Mouse (Mus musculus) midbrain, postnatal 0 days (tissue): ENCODE measurements at regions not wholly inside any gene's neighbourhood (a gene's known extent, or its start where the extent isn't known, plus 50 kb on each side); places are given as distances from the start of the nearest gene placed in this dataset.

Experiments used
- ATAC-seq: fragments of 200-750 bp; cut with Nextera tagmentation; 2 replicates; pipeline ENCODE4 v1.8.0; 2017; ENCODE audit warnings: moderate number of reproducible peaks, mild to moderate bottlenecking, moderate TSS enrichment, moderate library complexity; ENCODE audit not compliant: low FRiP score
- DNase-seq: peaks from one replicate; pipeline ENCODE4 v3.0.0-alpha.2; 2015; ENCODE audit warnings: low spot score
- H3K27ac ChIP-seq: fragments of 300-500 bp; sonication (generic); 2 replicates; pipeline ENCODE4 v1.5.1; 2014; ENCODE audit warnings: low read depth, mild to moderate bottlenecking, low read length, mixed read lengths
- H3K27me3 ChIP-seq: fragments of 300-500 bp; sonication (generic); 2 replicates; pipeline ENCODE4 v1.6.1; 2014; ENCODE audit warnings: low read length, control low read depth, mixed read lengths; ENCODE audit not compliant: insufficient read depth
- H3K36me3 ChIP-seq: fragments of 300-500 bp; sonication (generic); 2 replicates; pipeline ENCODE4 v1.6.1; 2014; ENCODE audit warnings: low read length, control low read depth, mixed read lengths; ENCODE audit not compliant: insufficient read depth
- H3K4me1 ChIP-seq: fragments of 300-500 bp; sonication (generic); 2 replicates; pipeline ENCODE4 v1.6.1; 2014; ENCODE audit warnings: mild to moderate bottlenecking, control low read depth, antibody characterized with exemption, low read length, mixed read lengths; ENCODE audit not compliant: insufficient read depth
- H3K4me2 ChIP-seq: fragments of 300-500 bp; sonication (generic); 2 replicates; pipeline ENCODE4 v1.6.1; 2014; ENCODE audit warnings: low read depth, mild to moderate bottlenecking, low read length, mixed read lengths; ENCODE audit not compliant: poor library complexity, severe bottlenecking
- H3K4me3 ChIP-seq: fragments of 300-500 bp; sonication (generic); 2 replicates; pipeline ENCODE4 v1.5.1; 2014; ENCODE audit warnings: low read depth, mild to moderate bottlenecking, low read length, moderate library complexity
- H3K9ac ChIP-seq: fragments of 300-500 bp; sonication (generic); replicated peaks from 2 replicates; pipeline ENCODE4 v1.6.1; 2014; ENCODE audit warnings: mild to moderate bottlenecking, low read length, moderate library complexity, mixed read lengths; ENCODE audit not compliant: poor library complexity, severe bottlenecking
- H3K9me3 ChIP-seq: fragments of 300-500 bp; sonication (generic); 2 replicates; pipeline ENCODE4 v1.6.1; 2016; ENCODE audit warnings: low read length, control low read depth
- CTCF ChIP-seq: IDR thresholded peaks from 2 replicates; pipeline ENCODE4 v1.5.1; 2016; ENCODE audit warnings: antibody characterized with exemption, mild to moderate bottlenecking
- WGBS: fragments of 180-500 bp; shearing (Covaris S2); extraction: QIAGEN DNeasy Blood & Tissue Kit; methylation state at CpG from one replicate; pipeline ENCODE4 v1.1.7; 2014; 5-methylcytosine and 5-hydroxymethylcytosine counted together

DNA sequence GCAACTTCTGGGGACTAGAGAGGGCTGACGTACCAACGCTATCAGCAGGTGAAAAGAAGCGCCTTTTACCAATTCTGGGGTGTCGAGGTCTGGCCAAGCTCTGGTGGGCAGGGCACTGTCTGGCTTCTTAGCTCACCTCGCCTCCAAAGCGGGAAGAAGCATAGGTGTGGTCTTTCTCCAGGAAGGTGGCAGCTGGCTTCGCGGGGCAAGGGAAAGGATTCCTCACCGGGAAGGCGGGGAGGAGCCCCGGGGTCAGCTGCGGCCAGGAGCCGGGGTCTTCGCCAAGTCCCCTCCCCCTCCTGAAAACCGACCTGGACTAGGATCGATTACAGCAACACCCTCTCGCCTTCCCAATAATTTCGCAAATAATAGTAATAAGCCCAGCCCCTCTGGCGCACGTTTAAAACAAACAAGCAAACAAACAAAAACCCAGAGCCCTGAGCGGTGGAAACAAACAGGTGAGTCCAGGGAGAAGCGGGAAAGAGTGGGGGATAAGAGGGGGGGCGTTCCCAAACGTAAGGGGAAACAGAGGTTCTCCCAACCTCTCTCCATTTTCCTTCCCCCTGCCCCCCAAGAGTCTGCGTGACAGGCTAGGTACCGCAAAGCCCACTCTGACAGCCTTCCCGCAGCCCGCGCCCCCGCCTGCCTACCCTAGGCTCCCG is 63.5 kb upstream of the Ak4 start:
- Histone ChIP-seq H3K9ac (peak overlapping the region; percentile 95), H3K4me3 (peak overlapping the region; percentile 94), H3K4me1 (peaks cover 5% of the 10 kb centered on the region; the same call in 1 of the 2 replicates), H3K27me3 (no peaks in the 10 kb centered on the region), H3K27ac (peak overlapping the region; percentile 93), H3K9me3 (no peaks in the 10 kb centered on the region), H3K36me3 (no peaks in the 10 kb centered on the region), H3K4me2 (peak overlapping the region; percentile 98)
- peak; percentile 16 for DNase-seq
- peak; percentile 3; the same call in 1 of the 2 replicates for ATAC-seq
- TF ChIP-seq CTCF, result no peak
- under 1% methylated on average over 27 of the region's 31 CpGs for WGBS

DNA sequence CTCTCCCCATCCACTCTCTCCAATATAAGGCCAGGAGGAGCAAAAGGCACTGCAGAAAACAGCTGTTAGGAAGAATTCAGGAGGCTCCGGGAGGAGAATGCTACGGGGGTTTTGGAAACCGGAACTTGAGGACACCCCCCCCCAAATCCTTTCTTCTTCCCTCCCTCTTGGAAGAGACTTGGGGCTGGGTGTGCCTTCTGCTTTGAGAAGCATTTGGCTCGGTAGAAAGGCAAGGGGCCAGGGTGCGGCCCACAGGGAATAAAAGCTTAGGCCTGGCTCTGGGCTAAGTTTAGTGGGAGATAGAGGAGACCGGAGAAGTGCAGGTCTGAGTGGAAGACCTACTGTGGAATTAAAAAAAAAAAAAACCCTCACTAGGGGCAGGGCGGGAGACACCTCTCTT is 64.1 kb upstream of the Ak4 start:
- Histone ChIP-seq H3K9ac (peak overlapping the region; percentile 95), H3K27me3 (no peaks in the 10 kb centered on the region), H3K9me3 (no peaks in the 10 kb centered on the region), H3K36me3 (no peaks in the 10 kb centered on the region), H3K4me3 (peak overlapping the region; percentile 94), H3K27ac (0 out of 2 replicates have a peak overlapping the region, but pooled peaks have one; percentile 20), H3K4me1 (peaks cover 5% of the 10 kb centered on the region; the same call in 1 of the 2 replicates), H3K4me2 (peak overlapping the region; percentile 98)
- no peak for TF ChIP-seq CTCF
- ATAC-seq (no peak), DNase-seq (peak; percentile 46)
- WGBS, result 3% methylated on average over 7 of the region's 7 CpGs

DNA sequence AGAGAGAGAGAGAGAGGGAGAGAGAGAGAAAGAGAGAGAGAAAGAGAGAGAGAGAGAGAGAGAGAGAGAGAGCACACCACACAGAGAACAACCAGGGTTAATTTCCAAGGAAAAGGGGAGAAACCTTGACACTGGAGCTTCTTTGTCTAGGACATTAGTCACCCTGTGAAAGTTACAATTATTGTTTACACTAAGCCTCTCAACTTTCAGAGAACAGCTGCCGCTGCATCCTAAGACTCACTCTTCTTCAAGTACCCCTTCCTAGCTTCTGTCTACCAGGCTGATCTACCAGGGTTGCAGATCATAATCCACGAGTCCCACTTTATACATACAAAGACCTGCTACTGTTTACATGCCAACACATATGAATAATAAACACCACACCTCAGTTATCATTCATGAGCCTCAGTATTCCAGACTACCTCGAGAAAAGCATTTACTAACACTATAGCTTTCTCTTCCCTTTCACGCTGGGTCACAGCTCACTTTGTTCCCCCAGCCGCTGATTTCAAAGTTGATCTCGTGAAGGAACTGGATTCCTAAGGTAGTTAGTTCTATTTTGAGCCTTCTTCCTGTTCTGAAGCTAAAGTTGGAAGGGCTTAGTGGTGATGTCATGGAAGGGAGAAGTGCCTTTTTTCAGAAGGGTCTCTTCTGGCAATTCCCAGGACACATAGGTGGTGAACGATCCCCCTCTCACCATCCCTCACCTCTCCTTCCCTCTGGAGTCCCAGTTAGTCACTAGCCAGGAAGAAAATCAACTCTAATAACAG is 64.8 kb upstream of the Ak4 start:
- peak overlapping the region; percentile 94 for H3K4me3 ChIP-seq
- 13% methylated on average over 7 of the region's 7 CpGs for WGBS
- DNase-seq (no peak), ATAC-seq (no peak)
- peak overlapping the region; percentile 95 for H3K9ac ChIP-seq
- no peaks in the 10 kb centered on the region for H3K9me3 ChIP-seq
- H3K4me2 ChIP-seq, result peak overlapping the region; percentile 98
- TF ChIP-seq CTCF, result no peak
- H3K4me1 ChIP-seq, result peaks cover 5% of the 10 kb centered on the region; the same call in 1 of the 2 replicates
- 0 out of 2 replicates have a peak overlapping the region, but pooled peaks have one; percentile 20 for H3K27ac ChIP-seq
- no peaks in the 10 kb centered on the region for H3K27me3 ChIP-seq
- no peaks in the 10 kb centered on the region for H3K36me3 ChIP-seq

DNA sequence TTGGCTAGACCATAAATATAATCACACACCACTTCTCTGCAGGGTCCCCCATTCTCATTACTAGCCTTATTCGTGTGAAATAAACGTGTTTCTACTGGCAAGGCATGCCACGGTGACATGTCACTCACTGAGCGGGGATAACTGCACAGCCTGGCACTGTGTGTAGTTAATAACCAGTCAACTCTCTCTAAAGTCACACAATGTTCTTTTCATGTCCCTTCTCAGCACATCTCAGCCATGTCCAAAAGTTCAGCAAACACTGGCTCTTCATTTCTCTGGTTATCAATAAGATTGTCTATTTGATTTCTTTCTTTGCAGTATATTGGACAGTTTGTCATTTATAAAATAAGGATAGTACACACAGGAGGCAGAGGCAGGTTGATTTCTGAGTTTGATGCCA is 66.9 kb upstream of the Ak4 start:
- WGBS, result 71% methylated on average over 4 of the region's 4 CpGs
- TF ChIP-seq CTCF, result no peak
- ATAC-seq (no peak), DNase-seq (no peak)
- H3K36me3 ChIP-seq, result no peaks in the 10 kb centered on the region
- H3K4me3 ChIP-seq, result no peak overlapping the region
- no peaks in the 10 kb centered on the region for H3K9me3 ChIP-seq
- no peak overlapping the region for H3K27ac ChIP-seq
- H3K4me1 ChIP-seq, result no peaks in the 10 kb centered on the region
- no peak overlapping the region for H3K9ac ChIP-seq
- no peak overlapping the region for H3K4me2 ChIP-seq
- no peaks in the 10 kb centered on the region for H3K27me3 ChIP-seq

DNA sequence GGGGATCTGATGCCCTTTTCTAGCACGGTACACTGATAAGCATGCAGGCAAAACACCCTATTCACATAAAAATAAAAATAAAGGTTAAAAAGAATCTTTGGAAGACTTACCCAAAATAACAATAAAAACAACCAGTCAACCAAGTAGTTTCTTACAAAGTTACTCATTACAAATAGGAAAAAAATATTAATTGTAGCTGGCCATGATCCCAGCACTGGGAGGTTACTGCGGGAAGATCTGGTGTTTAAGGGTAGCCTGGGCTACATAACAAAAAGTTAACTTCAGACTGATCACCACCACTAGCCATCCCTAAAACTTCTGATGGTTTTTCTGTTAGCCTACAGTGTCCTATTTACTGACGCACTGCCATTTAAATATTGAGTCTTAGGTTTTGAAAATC is 67.4 kb upstream of the Ak4 start:
- 87% methylated on average over 3 of the region's 3 CpGs for WGBS
- Histone ChIP-seq H3K4me3 (no peak overlapping the region), H3K27ac (no peak overlapping the region), H3K9me3 (no peaks in the 10 kb centered on the region), H3K4me1 (no peaks in the 10 kb centered on the region), H3K36me3 (no peaks in the 10 kb centered on the region), H3K4me2 (no peak overlapping the region), H3K9ac (no peak overlapping the region), H3K27me3 (no peaks in the 10 kb centered on the region)
- no peak for ATAC-seq
- TF ChIP-seq CTCF, result no peak
- DNase-seq, result no peak

DNA sequence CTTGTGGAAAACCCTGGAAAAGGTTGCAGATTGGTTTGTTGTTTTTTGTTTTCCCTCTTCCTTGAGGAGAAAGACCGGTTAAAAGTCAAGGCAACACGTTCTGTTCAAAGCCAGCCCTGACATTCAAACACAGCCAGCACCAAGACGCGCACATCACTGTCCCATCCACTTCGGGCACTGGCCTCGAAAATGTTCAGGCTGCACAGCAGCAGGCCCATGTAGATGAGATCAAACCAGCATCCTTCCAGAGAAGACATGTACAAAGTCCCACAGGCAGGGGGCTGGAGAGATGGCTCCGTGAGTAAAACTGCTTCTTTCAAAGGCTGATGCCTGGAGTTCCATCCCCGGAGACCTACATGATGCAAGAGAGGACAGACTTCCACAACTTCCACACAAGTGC is 68.4 kb upstream of the Ak4 start:
- Histone ChIP-seq H3K4me3 (no peak overlapping the region), H3K27ac (no peak overlapping the region), H3K4me1 (no peaks in the 10 kb centered on the region), H3K9me3 (no peaks in the 10 kb centered on the region), H3K27me3 (no peaks in the 10 kb centered on the region), H3K36me3 (peaks cover 7% of the 10 kb centered on the region), H3K4me2 (no peak overlapping the region), H3K9ac (no peak overlapping the region)
- no peak for ATAC-seq
- DNase-seq, result no peak
- 74% methylated on average over 8 of the region's 8 CpGs for WGBS
- no peak for TF ChIP-seq CTCF
